Mouse (Mus musculus) neutrophil, adult 59 days (primary cell): ENCODE results near the gene Ano3. TPM values are rescaled to one million over a fixed set of nuclear protein-coding genes. Genes with fewer than 3 reads are reported as not detected.

Experiments used
- total RNA-seq, 2 experiments: library from RNA; stranded (reverse); gene quantifications; 1 replicate in 1 of 2; 2 replicates in 1 of 2; pipeline ENCODE4 v1.2.4; 2023

Gene Ano3
- total RNA-seq, result not detected

GRCm38 (mm10) chr2:110950823-110951222, at the start of gene Ano3:
TSS of gene Ano3 (minus strand) at chr2:110950923.

GRCm38 (mm10) chr2:110721290-110721753, 229.4 kb downstream of the Ano3 start, which contains the start of gene Muc15:
TSS of gene Muc15 (plus strand) at chr2:110721340.

Other genes with a start within 250 kb of the Ano3 start
- not detected for gene Muc15, start 229.6 kb downstream of the Ano3 start, total RNA-seq
- gene Gm13941, start 155.1 kb upstream of the Ano3 start, total RNA-seq, result not detected
- not detected for gene Gm15130, start 202.0 kb upstream of the Ano3 start, total RNA-seq